Mouse (Mus musculus) liver, embryonic 14.5 days (tissue): ENCODE measurements around the gene Nek10.

ENCODE experiments used
- CTCF ChIP-seq: IDR thresholded peaks from 2 replicates; pipeline ENCODE4 v1.5.1; 2016; ENCODE audit warnings: antibody characterized with exemption, low read depth, control low read depth
- EP300 ChIP-seq: IDR thresholded peaks from 2 replicates; pipeline ENCODE4 v1.6.1; 2016; ENCODE audit warnings: antibody characterized with exemption, low read depth

DNA sequence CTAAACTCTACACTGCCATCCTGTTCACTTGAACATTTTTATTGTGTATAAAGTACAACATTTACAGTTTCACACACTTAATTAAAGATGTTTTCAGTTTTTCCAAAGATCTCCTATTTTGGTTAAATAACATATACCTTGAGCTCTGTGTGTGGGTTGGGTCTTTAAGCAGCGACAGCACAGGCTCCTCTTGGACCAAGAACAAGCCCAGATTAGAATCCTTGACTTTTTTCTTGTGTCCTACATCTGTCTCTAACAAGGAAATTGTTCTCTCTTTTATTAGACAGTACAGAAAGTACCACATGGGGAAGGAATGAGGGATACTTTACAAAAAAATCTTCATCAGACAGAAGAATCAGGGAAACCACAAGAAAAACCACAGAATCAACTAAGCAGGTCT is 122.4 kb downstream of the Nek10 start:
- no peak for TF ChIP-seq CTCF
- no peak for TF ChIP-seq EP300
